Comparison of ENCODE assay signal across 8 mouse cellular contexts in genomic region chr2:102116521-102117401, GRCm38 (mm10).
DNase-seq lines count a peak whose midpoint lies in the region; ATAC-seq lines count a peak whose summit lies in the region.

No protein-coding gene starts in this region.

- no peak overlapping the region for H3K4me3 ChIP-seq in forebrain, embryonic 10.5 days
- no peak overlapping the region for H3K4me3 ChIP-seq in forebrain, embryonic 15.5 days
- H3K4me3 ChIP-seq in limb, embryonic 12.5 days (replicated peaks) = no peak overlapping the region
- no peak overlapping the region for H3K4me3 ChIP-seq in limb, embryonic 10.5 days
- no peak overlapping the region for H3K4me3 ChIP-seq in hindbrain, embryonic 15.5 days
- no peak overlapping the region for H3K4me3 ChIP-seq in stomach, embryonic 16.5 days (replicated peaks; ENCODE audit: low read length)

- intact Hi-C loops in left cerebral cortex, postnatal 25 days (cut with DNase I) = no loop called here

- no peaks in the 10 kb centered on the region for H3K27me3 ChIP-seq in forebrain, embryonic 10.5 days (ENCODE audit: poor library complexity, severe bottlenecking)
- H3K27me3 ChIP-seq in forebrain, embryonic 15.5 days = no peaks in the 10 kb centered on the region
- no peaks in the 10 kb centered on the region for H3K27me3 ChIP-seq in limb, embryonic 12.5 days
- no peaks in the 10 kb centered on the region for H3K27me3 ChIP-seq in limb, embryonic 10.5 days (ENCODE audit: low read depth, poor library complexity, severe bottlenecking)
- H3K27me3 ChIP-seq in hindbrain, embryonic 15.5 days = no peaks in the 10 kb centered on the region
- no peaks in the 10 kb centered on the region for H3K27me3 ChIP-seq in stomach, embryonic 16.5 days (ENCODE audit: control insufficient read depth, insufficient read depth, low read length)

- H3K4me2 ChIP-seq in forebrain, embryonic 15.5 days (replicated peaks) = no peak overlapping the region
- H3K4me2 ChIP-seq in limb, embryonic 12.5 days = no peak overlapping the region
- H3K4me2 ChIP-seq in hindbrain, embryonic 15.5 days = no peak overlapping the region
- no peak overlapping the region for H3K4me2 ChIP-seq in stomach, embryonic 16.5 days (ENCODE audit: low read depth, low read length)

- H3K9me3 ChIP-seq in forebrain, embryonic 10.5 days = no peaks in the 10 kb centered on the region
- H3K9me3 ChIP-seq in forebrain, embryonic 15.5 days = no peaks in the 10 kb centered on the region
- no peaks in the 10 kb centered on the region for H3K9me3 ChIP-seq in limb, embryonic 12.5 days
- no peaks in the 10 kb centered on the region for H3K9me3 ChIP-seq in limb, embryonic 10.5 days (replicated peaks)
- H3K9me3 ChIP-seq in hindbrain, embryonic 15.5 days = no peaks in the 10 kb centered on the region
- H3K9me3 ChIP-seq in stomach, embryonic 16.5 days (replicated peaks; ENCODE audit: control insufficient read depth, low read length) = no peaks in the 10 kb centered on the region

- H3K4me1 ChIP-seq in forebrain, embryonic 10.5 days = peaks cover 64% of the 10 kb centered on the region
- peaks cover 31% of the 10 kb centered on the region for H3K4me1 ChIP-seq in forebrain, embryonic 15.5 days
- H3K4me1 ChIP-seq in limb, embryonic 12.5 days (replicated peaks) = peaks cover 53% of the 10 kb centered on the region
- H3K4me1 ChIP-seq in limb, embryonic 10.5 days = peaks cover 38% of the 10 kb centered on the region
- H3K4me1 ChIP-seq in hindbrain, embryonic 15.5 days (replicated peaks) = peaks cover 49% of the 10 kb centered on the region
- peaks cover 50% of the 10 kb centered on the region for H3K4me1 ChIP-seq in stomach, embryonic 16.5 days (ENCODE audit: control insufficient read depth, insufficient read depth, low read length)

- WGBS in forebrain, embryonic 10.5 days = 60% methylated on average over 9 of the region's 9 CpGs
- 54% methylated on average over 9 of the region's 9 CpGs for WGBS in forebrain, embryonic 15.5 days
- WGBS in limb, embryonic 12.5 days = 48% methylated on average over 9 of the region's 9 CpGs
- 66% methylated on average over 9 of the region's 9 CpGs for WGBS in limb, embryonic 10.5 days
- 47% methylated on average over 9 of the region's 9 CpGs for WGBS in hindbrain, embryonic 15.5 days
- 28% methylated on average over 9 of the region's 9 CpGs for whole genome bisulfite sequencing in stomach, embryonic 16.5 days

- no peak for DNase-seq in forebrain, embryonic 10.5 days (ENCODE audit: extremely low spot score, low spot score)
- no peak for DNase-seq in limb, embryonic 10.5 days (ENCODE audit: low spot score)
- DNase-seq in MN1 (ENCODE audit: low spot score) = no peak
- DNase-seq in left cerebral cortex, postnatal 25 days (ENCODE audit: low spot score in 2 of 2) = no peak

- peak overlapping the region; percentile 32; the same call in 1 of the 2 replicates for H3K27ac ChIP-seq in forebrain, embryonic 10.5 days
- no peak overlapping the region for H3K27ac ChIP-seq in forebrain, embryonic 15.5 days (replicated peaks)
- H3K27ac ChIP-seq in limb, embryonic 12.5 days = peak overlapping the region; percentile 2; the same call in 1 of the 2 replicates
- no peak overlapping the region for H3K27ac ChIP-seq in limb, embryonic 10.5 days
- no peak overlapping the region; the same call in none of the 2 replicates for H3K27ac ChIP-seq in hindbrain, embryonic 15.5 days (replicated peaks)
- H3K27ac ChIP-seq in stomach, embryonic 16.5 days (ENCODE audit: low read length) = peak overlapping the region; percentile 61

- H3K9ac ChIP-seq in forebrain, embryonic 15.5 days (replicated peaks) = no peak overlapping the region
- H3K9ac ChIP-seq in limb, embryonic 12.5 days (replicated peaks) = no peak overlapping the region
- H3K9ac ChIP-seq in hindbrain, embryonic 15.5 days = no peak overlapping the region
- no peak overlapping the region; the same call in 1 of the 2 replicates for H3K9ac ChIP-seq in stomach, embryonic 16.5 days (ENCODE audit: low read length)

- ATAC-seq in forebrain, embryonic 15.5 days (replicated peaks) = no peak
- no peak; the same call in 1 of the 2 replicates for ATAC-seq in limb, embryonic 12.5 days (ENCODE audit: insufficient number of reproducible peaks, insufficient read depth, low FRiP score, low TSS enrichment, low read depth)
- peak; percentile 42; the same call in 1 of the 2 replicates for ATAC-seq in hindbrain, embryonic 15.5 days (ENCODE audit: low FRiP score, low read depth)
- ATAC-seq in stomach, embryonic 16.5 days (ENCODE audit: insufficient read depth, low FRiP score) = peak; percentile 63

- H3K36me3 ChIP-seq in forebrain, embryonic 10.5 days (replicated peaks) = peaks cover 16% of the 10 kb centered on the region
- no peaks in the 10 kb centered on the region for H3K36me3 ChIP-seq in forebrain, embryonic 15.5 days
- H3K36me3 ChIP-seq in limb, embryonic 12.5 days = peaks cover 13% of the 10 kb centered on the region
- peaks cover 17% of the 10 kb centered on the region for H3K36me3 ChIP-seq in limb, embryonic 10.5 days
- H3K36me3 ChIP-seq in hindbrain, embryonic 15.5 days = no peaks in the 10 kb centered on the region
- no peaks in the 10 kb centered on the region for H3K36me3 ChIP-seq in stomach, embryonic 16.5 days (ENCODE audit: control insufficient read depth, insufficient read depth, low read length)

Comparison
In these comparisons a context has a peak if more than half of its experiments do, and no peak if none do; other contexts are left out.
1. H3K27ac ChIP-seq: peak in forebrain, embryonic 10.5 days (single experiment), limb, embryonic 12.5 days (single experiment) and stomach, embryonic 16.5 days (single experiment); none in forebrain, embryonic 15.5 days (single experiment), limb, embryonic 10.5 days (single experiment) and hindbrain, embryonic 15.5 days (single experiment).
2. ATAC-seq: peak in hindbrain, embryonic 15.5 days (single experiment) and stomach, embryonic 16.5 days (single experiment); none in forebrain, embryonic 15.5 days (single experiment) and limb, embryonic 12.5 days (single experiment).